Mouse (Mus musculus) thymus, adult 2 months (tissue): ENCODE measurements around the gene Itpr1.

ENCODE experiments used
- CTCF ChIP-seq: fragments of 200-500 bp; IDR thresholded peaks from 2 replicates; pipeline ENCODE4 v1.5.1; 2012; ENCODE audit warnings: mild to moderate bottlenecking, control low read depth, low read length, moderate library complexity, borderline replicate concordance; ENCODE audit not compliant: control insufficient read depth, poor library complexity, insufficient read depth; ENCODE audit errors: extremely low read depth
- POLR2A ChIP-seq: fragments of 200-500 bp; IDR thresholded peaks from 2 replicates; pipeline ENCODE4 v1.6.1; 2012; ENCODE audit warnings: mild to moderate bottlenecking, low read length, control low read depth, moderate library complexity; ENCODE audit not compliant: control insufficient read depth, poor library complexity, insufficient read depth; ENCODE audit errors: extremely low read depth

DNA sequence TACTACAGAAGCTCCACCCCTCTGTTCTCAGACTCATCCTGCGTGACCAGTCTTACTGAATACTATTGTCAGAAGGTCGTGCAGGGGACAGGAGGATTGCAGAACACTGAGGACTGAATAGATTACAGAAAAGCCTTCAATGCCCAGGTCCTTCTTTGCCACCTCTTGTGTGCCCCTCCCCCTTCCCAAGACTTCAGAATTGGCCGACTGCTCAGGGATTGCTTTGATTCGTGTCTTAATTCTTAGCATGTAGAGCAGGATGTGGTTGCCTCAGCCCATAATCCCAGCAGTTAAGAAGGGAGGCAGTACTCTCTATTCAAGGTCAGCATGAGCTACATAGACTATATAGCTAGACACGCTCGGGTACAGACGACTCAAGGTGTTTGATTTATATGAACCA, 359.8 kb downstream of the Itpr1 start:
- TF ChIP-seq CTCF (no peak), POLR2A (no peak)
